Mouse (Mus musculus) ES-E14 (cell line): ENCODE measurements around the gene Ago1. TPM values are rescaled to one million over a fixed set of nuclear protein-coding genes. Genes with fewer than 3 reads are reported as not detected.

Experiments used
- DNase-seq: peaks from one replicate; pipeline ENCODE4 v3.0.0-alpha.2; 2013; ENCODE audit warnings: low read depth, low spot score
- H3K27ac ChIP-seq: 2 replicates; pipeline ENCODE4 v1.5.1; 2012; ENCODE audit warnings: low read depth, mild to moderate bottlenecking, low read length, moderate library complexity, mixed read lengths; ENCODE audit not compliant: poor library complexity, insufficient read depth, severe bottlenecking
- H3K36me3 ChIP-seq: 2 replicates; pipeline ENCODE4 v1.6.1; 2012; ENCODE audit warnings: mild to moderate bottlenecking, low read length, moderate library complexity, mixed read lengths; ENCODE audit not compliant: control insufficient read depth, poor library complexity, insufficient read depth, severe bottlenecking
- H3K4me1 ChIP-seq, 2 experiments: fragments of 150-350 bp in 1 of 2; sonication (generic) in 1 of 2; 2 replicates each; pipeline ENCODE4 v1.6.1; 2012; ENCODE audit warnings: low read length in 2 of 2, mild to moderate bottlenecking in 1 of 2, mixed read lengths in 1 of 2; ENCODE audit not compliant: control insufficient read depth in 2 of 2, insufficient read depth in 2 of 2, poor library complexity in 1 of 2
- H3K4me3 ChIP-seq, 2 experiments: fragments of 150-350 bp in 1 of 2; sonication (generic) in 1 of 2; 2 replicates each; pipeline ENCODE4 v1.5.1; 2012; ENCODE audit warnings: low read length in 2 of 2, low read depth in 1 of 2, mild to moderate bottlenecking in 1 of 2, mixed read lengths in 1 of 2; ENCODE audit not compliant: insufficient read depth in 1 of 2, poor library complexity in 1 of 2, severe bottlenecking in 1 of 2
- H3K9ac ChIP-seq: 2 replicates; pipeline ENCODE4 v1.6.1; 2012; ENCODE audit warnings: low read depth, mild to moderate bottlenecking, low read length, mixed read lengths; ENCODE audit not compliant: poor library complexity, insufficient read depth, severe bottlenecking
- H3K9me3 ChIP-seq: fragments of 150-350 bp; sonication (generic); 2 replicates; pipeline ENCODE4 v1.6.1; 2012; ENCODE audit warnings: low read depth, mild to moderate bottlenecking, low read length; ENCODE audit not compliant: control insufficient read depth, insufficient read depth
- CHD2 ChIP-seq: IDR thresholded peaks from 2 replicates; pipeline ENCODE4 v1.6.1; 2014; ENCODE audit warnings: mild to moderate bottlenecking, low read depth, low read length, inconsistent platforms
- HCFC1 ChIP-seq: IDR thresholded peaks from 2 replicates; pipeline ENCODE4 v1.6.1; 2012; ENCODE audit warnings: low read length, inconsistent platforms, borderline replicate concordance; ENCODE audit not compliant: insufficient read depth
- MAFK ChIP-seq: IDR thresholded peaks from 2 replicates; pipeline ENCODE4 v1.6.1; 2014; ENCODE audit warnings: mild to moderate bottlenecking, low read depth, low read length, inconsistent platforms; ENCODE audit not compliant: insufficient read depth
- ZC3H11A ChIP-seq: IDR thresholded peaks from 2 replicates; pipeline ENCODE4 v1.6.1; 2012; ENCODE audit warnings: low read depth, mild to moderate bottlenecking, inconsistent platforms, low read length, borderline replicate concordance
- ZNF384 ChIP-seq: IDR thresholded peaks from 2 replicates; pipeline ENCODE4 v1.6.1; 2012; ENCODE audit warnings: low read depth, low read length, inconsistent platforms
- in situ Hi-C, 2 experiments: fragments of 600-800 bp; cut with MboI; formaldehyde crosslinking; loops; one replicate each; pipeline ENCODE4 v1.15.1; 2025; ENCODE audit warnings: low sequenced_read_pairs in 2 of 2, inconsistent platforms in 1 of 2; ENCODE audit not compliant: unreplicated experiment in 2 of 2
- total RNA-seq: library from RNA; depleted of rRNA; stranded (reverse); fragments of 300-350 nt; gene quantifications from 2 replicates; pipeline ENCODE4 v1.2.3, GENCODE M21; 2012

Gene Ago1
- total RNA-seq, 1 experiment = 15.8 TPM

GRCm38 (mm10) chr4:126490726-126491125 lies 22.3 kb upstream of the Ago1 start:
- in situ Hi-C loops = no loop called here
- no peak for TF ChIP-seq ZC3H11A
- TF ChIP-seq CHD2 = no peak
- TF ChIP-seq MAFK = no peak
- TF ChIP-seq HCFC1 = no peak
- no peak for TF ChIP-seq ZNF384

DNA sequence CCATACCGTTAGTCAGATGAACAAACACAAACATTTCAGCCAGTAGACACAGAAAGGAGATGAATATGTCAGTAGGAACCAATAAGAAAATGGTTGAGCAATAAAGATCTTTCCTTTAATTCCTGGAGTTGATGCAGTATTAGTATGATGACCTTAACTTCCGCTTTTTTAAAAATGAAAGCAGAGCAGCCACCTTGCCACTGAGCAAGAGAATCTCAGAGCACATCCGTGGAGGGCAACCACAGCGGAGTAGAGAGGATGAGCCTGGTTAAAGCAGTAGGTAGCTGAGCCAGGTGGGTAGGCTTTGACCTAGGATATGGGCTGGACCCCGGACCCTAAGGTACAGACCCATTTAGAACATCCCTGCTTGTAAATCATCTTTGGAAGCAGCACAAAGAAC lies 21.4 kb upstream of the Ago1 start:
- H3K9me3 ChIP-seq = no peaks in the 10 kb centered on the region
- no peaks in the 10 kb centered on the region for H3K4me1 ChIP-seq
- H3K4me3 ChIP-seq = no peak overlapping the region
- no peaks in the 10 kb centered on the region for H3K36me3 ChIP-seq
- no peak for DNase-seq
- in situ Hi-C loops = no loop called here
- TF ChIP-seq ZNF384 (no peak), ZC3H11A (no peak), MAFK (no peak), HCFC1 (no peak), CHD2 (no peak)
- no peak overlapping the region for H3K27ac ChIP-seq
- H3K9ac ChIP-seq = no peak overlapping the region

More at GRCm38 (mm10) chr4:126490726-126491125, 22.3 kb upstream of the Ago1 start:
- no peaks in the 10 kb centered on the region for H3K4me1 ChIP-seq
- no peak for DNase-seq
- no peaks in the 10 kb centered on the region for H3K36me3 ChIP-seq
- H3K9me3 ChIP-seq = no peaks in the 10 kb centered on the region
- H3K27ac ChIP-seq = no peak overlapping the region
- no peak overlapping the region for H3K9ac ChIP-seq
- H3K4me3 ChIP-seq = no peak overlapping the region

DNA sequence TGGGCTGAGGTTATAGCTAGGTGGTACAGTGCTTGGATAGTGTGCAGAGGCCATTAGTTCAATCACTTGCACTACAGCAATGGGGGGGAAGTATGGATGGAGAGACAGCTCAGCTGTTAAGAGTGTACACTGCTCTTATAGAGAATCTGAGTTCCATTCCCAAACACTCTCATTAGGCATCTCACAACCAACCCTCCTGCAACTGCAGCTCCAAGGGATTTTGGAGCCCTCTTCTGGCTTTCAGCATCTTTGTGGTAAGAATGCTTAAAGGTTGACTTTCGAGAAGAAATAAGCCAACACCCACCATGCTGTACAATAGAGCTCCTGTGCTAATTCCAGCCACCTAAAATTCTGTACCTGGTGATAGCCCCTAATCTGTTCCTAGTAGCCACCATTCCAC lies 17.8 kb upstream of the Ago1 start:
- Histone ChIP-seq H3K9me3 (no peaks in the 10 kb centered on the region), H3K4me1 (no peaks in the 10 kb centered on the region), H3K9ac (no peak overlapping the region), H3K27ac (no peak overlapping the region), H3K36me3 (no peaks in the 10 kb centered on the region), H3K4me3 (no peak overlapping the region)
- in situ Hi-C loops = no loop called here
- TF ChIP-seq ZC3H11A = no peak
- no peak for TF ChIP-seq MAFK
- no peak for TF ChIP-seq CHD2
- no peak for TF ChIP-seq ZNF384
- no peak for DNase-seq

GRCm38 (mm10) chr4:126485065-126485464 lies 16.7 kb upstream of the Ago1 start:
- Histone ChIP-seq H3K4me3 (no peak overlapping the region), H3K9ac (no peak overlapping the region), H3K4me1 (no peaks in the 10 kb centered on the region), H3K36me3 (no peaks in the 10 kb centered on the region), H3K9me3 (no peaks in the 10 kb centered on the region), H3K27ac (no peak overlapping the region)
- TF ChIP-seq ZNF384 = no peak
- no peak for TF ChIP-seq MAFK
- no peak for TF ChIP-seq CHD2
- no peak for TF ChIP-seq ZC3H11A
- DNase-seq = no peak
- in situ Hi-C loops = no loop called here

DNA sequence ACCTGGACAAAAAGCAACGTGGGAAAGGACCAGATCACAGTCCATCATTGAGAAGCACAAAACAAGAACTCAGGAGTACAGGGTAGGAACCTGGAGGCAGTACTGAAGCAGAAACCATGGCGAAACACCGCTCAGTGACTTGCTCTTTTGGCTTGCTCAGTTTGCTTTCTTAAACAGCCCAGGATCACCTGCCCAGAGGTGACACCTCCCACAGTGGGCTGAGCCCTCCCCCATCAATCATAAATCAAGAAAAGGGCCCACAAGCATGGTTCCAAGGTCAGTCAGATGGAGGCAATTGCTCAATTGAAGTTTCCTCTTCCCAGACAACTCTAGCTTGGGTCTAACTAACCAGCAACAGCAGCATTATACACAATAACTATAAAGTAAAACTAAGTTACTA lies 15.5 kb upstream of the Ago1 start:
- Histone ChIP-seq H3K36me3 (no peaks in the 10 kb centered on the region), H3K27ac (no peak overlapping the region), H3K9me3 (no peaks in the 10 kb centered on the region), H3K4me1 (peaks cover 3% of the 10 kb centered on the region in 2 experiments; a peak in 3 of 4 replicates), H3K4me3 (no peak overlapping the region), H3K9ac (no peak overlapping the region)
- DNase-seq = no peak
- TF ChIP-seq ZC3H11A (no peak), HCFC1 (no peak), CHD2 (no peak), MAFK (no peak)
- in situ Hi-C loops = no loop called here
